Mouse (Mus musculus) neural tube, embryonic 13.5 days (tissue): ENCODE measurements around the gene Tmem243. TPM values are rescaled to one million over a fixed set of nuclear protein-coding genes. Genes with fewer than 3 reads are reported as not detected.
"Not testable (repeated sequence)": the region's sequence is repeated elsewhere in the genome, so short reads cannot be mapped to it uniquely, and the experiment has no call there.

Source experiments
- ATAC-seq: fragments of 200-750 bp; cut with Nextera tagmentation; 2 replicates; pipeline ENCODE4 v1.8.0; 2017; ENCODE audit warnings: low read depth, mild to moderate bottlenecking, moderate TSS enrichment, moderate library complexity
- H3K27ac ChIP-seq: fragments of 300-500 bp; sonication (generic); replicated peaks from 2 replicates; pipeline ENCODE4 v1.5.1; 2015; ENCODE audit warnings: moderate library complexity, mild to moderate bottlenecking, inconsistent platforms
- H3K27me3 ChIP-seq: fragments of 300-500 bp; sonication (generic); 2 replicates; pipeline ENCODE4 v1.6.1; 2015; ENCODE audit warnings: mild to moderate bottlenecking, inconsistent platforms
- H3K36me3 ChIP-seq: fragments of 300-500 bp; sonication (generic); 2 replicates; pipeline ENCODE4 v1.6.1; 2015; ENCODE audit warnings: mild to moderate bottlenecking, inconsistent platforms
- H3K4me1 ChIP-seq: fragments of 300-500 bp; sonication (generic); replicated peaks from 2 replicates; pipeline ENCODE4 v1.6.1; 2015; ENCODE audit warnings: inconsistent platforms
- H3K4me2 ChIP-seq: fragments of 300-500 bp; sonication (generic); 2 replicates; pipeline ENCODE4 v1.6.1; 2015; ENCODE audit warnings: inconsistent platforms, mild to moderate bottlenecking, moderate library complexity
- H3K4me3 ChIP-seq: fragments of 300-500 bp; sonication (generic); 2 replicates; pipeline ENCODE4 v1.5.1; 2015; ENCODE audit warnings: mild to moderate bottlenecking, inconsistent platforms
- H3K9ac ChIP-seq: fragments of 300-500 bp; sonication (generic); 2 replicates; pipeline ENCODE4 v1.6.1; 2015; ENCODE audit warnings: moderate library complexity, mild to moderate bottlenecking, inconsistent platforms
- H3K9me3 ChIP-seq: fragments of 300-500 bp; sonication (generic); 2 replicates; pipeline ENCODE4 v1.6.1; 2016; ENCODE audit warnings: inconsistent platforms
- WGBS: fragments of 180-500 bp; shearing (Covaris S2); methylation state at CpG from one replicate; pipeline ENCODE4 v1.1.7; 2015; 5-methylcytosine and 5-hydroxymethylcytosine counted together
- polyA plus RNA-seq: library from polyadenylated mRNA; unstranded; fragments of >200 nt; fragmentation: Nextera tagmentation; extraction: Ambion mirVana; gene quantifications from 2 replicates; pipeline ENCODE4 v1.2.1, GENCODE M21; 2015

Tmem243 gene
- polyA plus RNA-seq, 1 experiment from 2014 or later, result 14.0 TPM

DNA sequence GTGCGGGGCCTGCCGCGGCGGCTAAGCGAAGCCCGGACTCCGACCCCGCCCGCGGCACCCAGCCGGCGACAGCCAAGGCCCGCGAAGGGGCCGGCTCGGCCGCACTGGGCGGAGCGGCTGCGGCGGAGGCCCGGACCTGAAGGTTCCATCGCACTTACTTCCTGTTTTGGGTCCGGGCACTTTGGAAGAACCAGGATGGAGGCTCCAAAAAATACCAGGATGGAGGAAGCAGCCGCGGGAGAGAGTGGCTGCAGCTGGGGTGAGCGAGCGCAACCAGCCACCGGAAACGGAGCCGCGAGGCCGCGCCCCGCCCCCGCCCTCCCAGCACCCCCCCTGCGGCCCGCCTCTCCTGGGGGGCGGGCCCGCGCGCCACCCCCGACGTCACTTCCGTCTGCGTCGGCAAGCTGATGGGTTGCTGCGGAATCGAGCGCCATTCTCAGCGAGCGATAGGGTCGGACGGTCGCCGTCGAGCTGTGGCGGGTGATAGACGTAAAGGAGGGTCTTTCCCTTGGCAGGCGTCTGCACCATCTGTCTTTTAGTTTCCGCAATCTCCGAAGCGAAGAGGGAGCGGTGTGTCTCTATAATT, 61.1 kb downstream of the Tmem243 start, which contains the start of gene Dmtf1:
Gene Dmtf1, minus strand, starts transcription at position 321 of the 586 bp plus-strand sequence.
- peak; percentile 96 for ATAC-seq
- Histone ChIP-seq H3K4me1 (peaks cover 33% of the 10 kb centered on the region), H3K4me2 (peak within 1 kb of the TSS; percentile 80), H3K9ac (peak within 1 kb of the TSS; percentile 94), H3K36me3 (no peaks in the 10 kb centered on the region), H3K27me3 (no peaks in the 10 kb centered on the region), H3K4me3 (peak within 1 kb of the TSS; percentile 81), H3K27ac (peak within 1 kb of the TSS; percentile 99), H3K9me3 (no peaks in the 10 kb centered on the region)
- WGBS, result under 1% methylated on average over 64 of the region's 64 CpGs

DNA sequence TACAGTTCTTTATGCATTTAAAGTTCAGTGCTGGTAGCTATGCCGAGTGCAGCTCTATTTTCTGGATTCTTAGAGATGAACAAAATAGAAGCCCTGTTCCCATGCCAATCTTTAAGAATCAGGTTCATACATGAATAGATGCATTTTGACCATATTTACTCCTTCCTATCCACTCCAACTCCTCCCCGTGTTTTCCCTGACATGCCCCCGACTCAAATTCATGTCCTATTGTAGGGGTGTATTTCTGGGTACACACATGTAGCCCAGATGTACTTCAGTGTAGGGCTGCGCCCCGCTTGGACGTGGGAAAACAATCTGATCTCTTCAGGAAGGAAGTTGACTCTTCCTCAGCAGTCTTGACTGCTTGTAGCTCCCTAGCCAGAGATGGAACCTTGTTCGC, 61.6 kb downstream of the Tmem243 start:
- 22% methylated on average over 7 of the region's 7 CpGs for WGBS
- Histone ChIP-seq H3K4me2 (peak overlapping the region; percentile 80), H3K4me1 (peaks cover 28% of the 10 kb centered on the region), H3K9me3 (no peaks in the 10 kb centered on the region), H3K27ac (peak overlapping the region; percentile 99), H3K9ac (peak overlapping the region; percentile 94), H3K36me3 (no peaks in the 10 kb centered on the region), H3K27me3 (no peaks in the 10 kb centered on the region), H3K4me3 (peak overlapping the region; percentile 81)
- ATAC-seq, result peak; percentile 32

DNA sequence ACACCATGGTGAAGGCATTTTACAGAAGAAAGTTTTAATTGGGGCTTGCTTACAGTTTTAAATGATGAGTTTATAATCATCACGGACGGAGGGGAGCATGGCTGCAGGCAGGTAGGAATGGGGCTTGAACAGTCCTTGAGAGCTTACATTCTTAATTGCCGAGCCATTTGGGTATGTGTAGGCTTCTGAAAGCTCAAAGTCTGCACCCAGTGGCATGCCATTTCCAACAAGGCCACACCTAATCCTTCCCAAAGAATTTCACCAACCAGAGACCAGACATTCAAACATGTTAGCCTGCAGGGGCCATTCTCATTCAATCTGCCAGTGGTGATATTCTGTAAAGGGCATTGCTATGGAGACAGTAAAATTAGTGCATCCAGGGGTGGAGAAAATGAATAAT, 62.9 kb downstream of the Tmem243 start:
- no peaks in the 10 kb centered on the region for H3K27me3 ChIP-seq
- no peak overlapping the region for H3K9ac ChIP-seq
- H3K4me2 ChIP-seq, result no peak overlapping the region
- no peak for ATAC-seq
- H3K27ac ChIP-seq, result no peak overlapping the region
- no peaks in the 10 kb centered on the region for H3K36me3 ChIP-seq
- H3K4me3 ChIP-seq, result no peak overlapping the region
- peaks cover 23% of the 10 kb centered on the region for H3K4me1 ChIP-seq
- 88% methylated on average over 3 of the region's 3 CpGs for WGBS
- no peaks in the 10 kb centered on the region for H3K9me3 ChIP-seq

DNA sequence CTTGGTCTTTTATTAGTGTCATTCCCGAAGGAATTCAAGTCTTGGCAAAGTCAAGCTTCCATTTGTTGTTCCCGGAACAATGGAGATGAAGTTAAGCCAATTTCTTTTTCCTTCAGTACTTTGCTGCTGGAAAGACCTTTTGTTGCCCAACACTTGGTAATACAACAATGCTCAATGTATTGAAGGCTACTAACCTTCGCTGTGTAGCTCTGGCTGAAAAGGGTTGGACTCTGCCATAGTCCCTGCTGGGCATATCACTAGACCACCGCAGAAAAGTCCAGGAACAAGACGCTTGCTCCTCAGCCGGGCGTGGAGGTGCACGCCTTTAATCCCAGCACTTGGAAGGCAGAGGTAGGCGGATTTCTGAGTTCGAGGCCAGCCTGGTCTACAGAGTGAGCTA, 64.7 kb downstream of the Tmem243 start:
- H3K9ac ChIP-seq, result not testable (repeated sequence)

DNA sequence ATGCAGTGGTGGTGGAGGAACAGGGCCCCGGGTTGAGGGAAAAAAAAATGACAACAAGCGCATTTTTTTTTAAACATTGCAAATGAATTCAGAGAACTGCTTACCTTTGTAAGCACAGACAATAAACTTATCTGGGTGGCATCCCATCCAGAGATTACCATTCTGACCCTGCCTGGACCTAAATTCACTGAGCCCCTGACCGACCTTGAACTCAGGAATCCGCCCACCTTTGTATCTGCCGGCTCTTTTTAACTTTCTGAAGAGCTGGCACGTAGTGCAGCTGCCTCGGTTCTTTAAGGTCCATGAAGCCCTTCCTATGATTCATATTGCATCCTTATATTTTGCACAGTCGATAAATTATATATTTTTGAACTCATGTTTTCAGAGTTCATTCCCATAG, 65.9 kb downstream of the Tmem243 start:
- no peak for ATAC-seq
- Histone ChIP-seq H3K4me1 (peaks cover 7% of the 10 kb centered on the region), H3K4me3 (no peak overlapping the region), H3K9me3 (no peaks in the 10 kb centered on the region), H3K4me2 (no peak overlapping the region), H3K27me3 (no peaks in the 10 kb centered on the region), H3K27ac (no peak overlapping the region), H3K36me3 (no peaks in the 10 kb centered on the region), H3K9ac (no peak overlapping the region)
- 79% methylated on average over 8 of the region's 8 CpGs for WGBS

More for the DNA sequence above, 64.7 kb downstream of the Tmem243 start:
- H3K27ac ChIP-seq, H3K36me3 ChIP-seq, H3K4me2 ChIP-seq, H3K4me3 ChIP-seq, ATAC-seq, H3K9me3 ChIP-seq, H3K27me3 ChIP-seq, H3K4me1 ChIP-seq: not testable (repeated sequence)
- 83% methylated on average over 10 of the region's 10 CpGs for WGBS

DNA sequence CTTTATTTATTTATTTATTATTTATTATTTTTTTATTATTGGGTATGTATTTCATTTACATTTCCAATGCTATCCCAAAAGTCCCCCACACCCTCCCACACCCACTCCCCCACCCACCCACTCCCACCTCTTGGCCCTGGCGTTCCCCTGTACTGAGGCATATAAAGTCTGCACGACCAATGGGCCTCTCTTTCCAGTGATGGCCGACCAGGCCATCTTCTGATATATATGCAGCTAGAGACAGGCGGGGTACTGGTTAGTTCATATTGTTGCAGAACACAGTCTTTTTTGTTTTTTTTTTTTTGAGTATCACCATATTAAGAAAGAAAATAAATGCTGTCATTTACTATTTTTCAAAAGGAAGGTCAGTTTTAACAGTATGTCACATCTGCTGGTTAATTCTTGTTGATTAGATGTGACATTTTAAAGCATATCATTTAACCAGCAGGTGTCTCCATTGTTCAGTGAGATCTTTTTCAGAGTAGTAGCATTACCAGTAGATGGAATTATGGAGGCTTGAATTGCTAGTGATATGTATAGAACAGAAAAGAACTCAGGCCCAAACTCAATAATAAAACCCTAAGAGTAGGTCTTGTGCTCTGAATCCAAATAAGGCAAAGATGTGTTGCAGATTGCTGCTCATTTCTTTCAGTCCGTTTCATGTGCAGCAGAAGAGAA, 69.0 kb downstream of the Tmem243 start:
- peak; percentile 43; the same call in 1 of the 2 replicates for ATAC-seq
- H3K4me1 ChIP-seq, H3K9ac ChIP-seq, H3K36me3 ChIP-seq, H3K4me2 ChIP-seq, H3K4me3 ChIP-seq, H3K9me3 ChIP-seq, H3K27me3 ChIP-seq, H3K27ac ChIP-seq: not testable (repeated sequence)
- WGBS, result 84% methylated on average over 5 of the region's 5 CpGs

DNA sequence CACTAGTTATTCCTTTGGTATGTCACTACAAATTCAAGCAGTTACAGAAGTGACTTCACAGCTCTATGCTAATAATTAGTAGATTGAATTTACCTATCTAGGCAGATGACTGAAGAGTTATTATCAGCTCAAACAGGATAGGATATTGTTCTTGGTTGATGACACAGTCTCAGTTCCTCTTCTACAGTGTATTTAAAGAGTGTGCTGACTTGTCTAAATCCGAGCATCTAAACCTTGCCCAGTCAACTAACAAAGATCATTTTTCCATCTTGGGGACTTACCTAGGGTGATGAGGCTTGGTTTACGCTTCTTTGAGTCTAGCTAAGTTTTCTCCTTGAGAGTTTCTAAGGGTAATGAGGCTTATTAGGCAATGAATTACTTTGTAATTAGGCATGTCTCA, 72.8 kb downstream of the Tmem243 start:
- Histone ChIP-seq H3K4me2 (no peak overlapping the region), H3K27ac (no peak overlapping the region), H3K36me3 (no peaks in the 10 kb centered on the region), H3K9ac (no peak overlapping the region), H3K4me1 (no peaks in the 10 kb centered on the region), H3K4me3 (no peak overlapping the region), H3K9me3 (no peaks in the 10 kb centered on the region), H3K27me3 (no peaks in the 10 kb centered on the region)
- ATAC-seq, result no peak
- WGBS, result 79% methylated on average over 2 of the region's 2 CpGs

DNA sequence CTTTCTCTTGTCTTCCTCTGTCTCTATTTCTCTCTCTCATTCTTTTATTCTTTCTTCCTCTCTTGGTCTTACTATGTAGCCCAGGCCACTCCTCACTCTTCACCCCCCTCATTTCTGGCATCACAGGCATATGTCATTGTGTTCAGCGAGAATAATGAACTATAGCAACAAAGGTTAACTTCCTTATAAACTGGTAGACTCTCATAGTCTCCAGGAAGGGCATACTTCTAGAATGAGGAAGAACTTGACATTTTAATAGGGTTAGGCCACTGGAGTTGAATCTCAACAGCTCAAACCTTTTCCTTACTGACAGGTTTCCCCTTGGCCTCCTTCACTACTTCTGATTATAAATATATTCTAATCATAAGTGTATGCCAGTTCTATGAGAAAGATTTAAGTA, 86.0 kb downstream of the Tmem243 start:
- no peaks in the 10 kb centered on the region for H3K4me1 ChIP-seq
- no peak for ATAC-seq

More for the DNA sequence above, 86.0 kb downstream of the Tmem243 start:
- Histone ChIP-seq H3K9me3 (no peaks in the 10 kb centered on the region), H3K27me3 (no peaks in the 10 kb centered on the region), H3K36me3 (no peaks in the 10 kb centered on the region), H3K9ac (no peak overlapping the region), H3K4me3 (no peak overlapping the region), H3K27ac (no peak overlapping the region), H3K4me2 (no peak overlapping the region)
- 85% methylated on average over 1 of the region's 1 CpGs for WGBS

Other genes with a start within 250 kb of the Tmem243 start
- gene Abcb4, start 207.0 kb upstream of the Tmem243 start, polyA plus RNA-seq, result 0.39 and 0.42 TPM in 2 replicates
- 24.8 and 27.9 TPM in 2 replicates for gene Crot, start 103.3 kb upstream of the Tmem243 start, polyA plus RNA-seq
- 60.7 and 69.5 TPM in 2 replicates for gene Dmtf1, start 61.1 kb downstream of the Tmem243 start, polyA plus RNA-seq
- gene 9330182L06Rik, start 165.4 kb downstream of the Tmem243 start, polyA plus RNA-seq, result 18.1 and 20.2 TPM in 2 replicates